Mouse (Mus musculus) embryonic fibroblast, embryonic 13.5 days (primary cell): ENCODE measurements around the gene Grid2.

Experiments
- CTCF ChIP-seq: IDR thresholded peaks from 2 replicates; pipeline ENCODE4 v1.5.1; 2011; ENCODE audit warnings: mild to moderate bottlenecking, control low read depth, low read length, moderate library complexity, borderline replicate concordance; ENCODE audit not compliant: insufficient read depth
- POLR2A ChIP-seq: IDR thresholded peaks from 2 replicates; pipeline ENCODE4 v1.6.1; 2011; ENCODE audit warnings: low read depth, mild to moderate bottlenecking, control low read depth, low read length, moderate library complexity

DNA sequence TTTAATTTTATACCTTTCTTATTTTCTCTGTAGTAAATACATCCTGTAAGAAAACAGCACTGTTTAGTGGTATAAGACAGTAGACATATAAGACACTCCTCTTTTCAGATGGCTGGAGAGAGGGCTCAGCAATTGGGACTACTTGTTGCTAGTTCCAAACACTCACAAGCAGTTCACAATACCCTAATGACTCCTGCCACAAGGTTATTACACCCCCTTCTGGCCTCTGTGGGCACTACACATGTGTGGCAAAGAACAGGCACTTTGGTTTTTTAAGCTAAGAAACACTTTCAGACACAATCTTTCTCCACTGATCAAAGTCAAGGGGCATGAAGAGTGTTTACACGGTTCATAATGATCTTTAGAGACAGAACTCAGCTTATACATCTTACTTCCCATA lies 1352.3 kb downstream of the Grid2 start:
- TF ChIP-seq POLR2A (no peak), CTCF (0 out of 2 replicates have a peak, but pooled peaks have one; percentile 9)
